Mouse (Mus musculus) CH12F3 (cell line): ENCODE measurements around the gene Jarid2.

Experiments
- in situ Hi-C: fragments of 300-500 bp; cut with MboI; formaldehyde crosslinking; loops from 2 replicates; pipeline ENCODE4 v1.14.3; 2020; ENCODE audit warnings: low sequenced_read_pairs

Jarid2 gene

GRCm38 (mm10) chr13:44728145-44728880 is 961 bp upstream of the Jarid2 start:
- in situ Hi-C loops, result no loop called here

GRCm38 (mm10) chr13:44730146-44730864 is 1.0 kb downstream of the Jarid2 start:
- in situ Hi-C loops, result no loop called here

- in situ Hi-C loops, result no loop called here
Measured at GRCm38 (mm10) chr13:44730939-44731551, 1.8 kb downstream of the Jarid2 start.

GRCm38 (mm10) chr13:44731727-44732441 is 2.6 kb downstream of the Jarid2 start:
- in situ Hi-C loops, result no loop called here

- in situ Hi-C loops, result no loop called here
Measured at GRCm38 (mm10) chr13:44732442-44732974, 3.2 kb downstream of the Jarid2 start.

- in situ Hi-C loops, result no loop called here
Measured at GRCm38 (mm10) chr13:44733036-44733372, 3.7 kb downstream of the Jarid2 start.

GRCm38 (mm10) chr13:44733373-44734111 is 4.3 kb downstream of the Jarid2 start:
- in situ Hi-C loops, result no loop called here

- in situ Hi-C loops, result no loop called here
Measured at GRCm38 (mm10) chr13:44734441-44734840, 5.2 kb downstream of the Jarid2 start.

- in situ Hi-C loops, result no loop called here
Measured at GRCm38 (mm10) chr13:44735088-44735690, 5.9 kb downstream of the Jarid2 start.

GRCm38 (mm10) chr13:44737297-44737696 is 8.0 kb downstream of the Jarid2 start:
- in situ Hi-C loops, result no loop called here

GRCm38 (mm10) chr13:44751780-44752179 is 22.5 kb downstream of the Jarid2 start:
- in situ Hi-C loops, result no loop called here

GRCm38 (mm10) chr13:44753206-44753605 is 23.9 kb downstream of the Jarid2 start:
- in situ Hi-C loops, result no loop called here

GRCm38 (mm10) chr13:44755434-44755833 is 26.2 kb downstream of the Jarid2 start:
- in situ Hi-C loops, result no loop called here

GRCm38 (mm10) chr13:44758750-44759149 is 29.5 kb downstream of the Jarid2 start:
- in situ Hi-C loops, result no loop called here

- in situ Hi-C loops, result no loop called here
Measured at GRCm38 (mm10) chr13:44760761-44761160, 31.5 kb downstream of the Jarid2 start.

GRCm38 (mm10) chr13:44763068-44763467 is 33.8 kb downstream of the Jarid2 start:
- in situ Hi-C loops, result no loop called here

- in situ Hi-C loops, result no loop called here
Measured at GRCm38 (mm10) chr13:44767751-44768150, 38.5 kb downstream of the Jarid2 start.

- in situ Hi-C loops, result no loop called here
Measured at GRCm38 (mm10) chr13:44770808-44771605, 41.7 kb downstream of the Jarid2 start.

- in situ Hi-C loops, result no loop called here
Measured at GRCm38 (mm10) chr13:44772816-44773215, 43.5 kb downstream of the Jarid2 start.
